Mouse (Mus musculus) CH12.LX (cell line): ENCODE results near the gene Gli2. TPM values are rescaled to one million over a fixed set of nuclear protein-coding genes. Genes with fewer than 3 reads are reported as not detected.

Source experiments
- DNase-seq: peaks from one replicate; pipeline ENCODE4 v3.0.0-alpha.2; 2013; ENCODE audit errors: extremely low read depth
- H3K27ac ChIP-seq: 2 replicates; pipeline ENCODE4 v1.5.1; 2012; ENCODE audit warnings: low read depth, mild to moderate bottlenecking, control low read depth, moderate library complexity; ENCODE audit not compliant: insufficient read depth
- H3K27me3 ChIP-seq: replicated peaks from 2 replicates; pipeline ENCODE3; 2012; ENCODE audit warnings: inconsistent platforms
- H3K36me3 ChIP-seq, 2 experiments: replicated peaks in 1 of 2; 2 replicates each; pipeline versions ENCODE3 to v1.6.1; 2012; ENCODE audit warnings: inconsistent platforms in 1 of 2, low read length in 1 of 2, mild to moderate bottlenecking in 1 of 2, mixed read lengths in 1 of 2, moderate library complexity in 1 of 2; ENCODE audit not compliant: control insufficient read depth in 1 of 2, insufficient read depth in 1 of 2
- H3K4me1 ChIP-seq, 2 experiments: 2 replicates each; pipeline ENCODE4 v1.6.1; 2012; ENCODE audit warnings: inconsistent platforms in 1 of 2, moderate library complexity in 1 of 2; ENCODE audit not compliant: insufficient read depth in 2 of 2, control insufficient read depth in 1 of 2
- H3K4me2 ChIP-seq: 2 replicates; pipeline ENCODE4 v1.6.1; 2012; ENCODE audit warnings: low read depth, mild to moderate bottlenecking, control low read depth; ENCODE audit not compliant: poor library complexity, insufficient read depth, severe bottlenecking
- H3K4me3 ChIP-seq, 3 experiments: fragments of 150-350 bp in 1 of 3; sonication (generic) in 1 of 3; replicated peaks in 1 of 3; 2 replicates each; pipeline versions ENCODE3 to v1.5.1; 2011 to 2012; ENCODE audit warnings: low read depth in 2 of 3, low read length in 2 of 3, mild to moderate bottlenecking in 2 of 3, moderate library complexity in 2 of 3, control low read depth in 1 of 3, improper control_type of control experiment in 1 of 3, inconsistent platforms in 1 of 3, mixed read lengths in 1 of 3; ENCODE audit not compliant: poor library complexity in 1 of 3
- H3K79me2 ChIP-seq: replicated peaks from 2 replicates; pipeline ENCODE4 v1.6.1; 2012; ENCODE audit warnings: mild to moderate bottlenecking, moderate library complexity; ENCODE audit not compliant: control insufficient read depth, poor library complexity, insufficient read depth, severe bottlenecking; ENCODE audit errors: extremely low read depth
- H3K9ac ChIP-seq: 2 replicates; pipeline ENCODE4 v1.6.1; 2012; ENCODE audit warnings: low read depth, mild to moderate bottlenecking, control low read depth, moderate library complexity; ENCODE audit not compliant: insufficient read depth
- H3K9me3 ChIP-seq: replicated peaks from 2 replicates; pipeline ENCODE3; 2012; ENCODE audit warnings: low read length, inconsistent platforms, mixed read lengths
- BHLHE40 ChIP-seq: IDR thresholded peaks from 2 replicates; pipeline ENCODE4 v1.6.1; 2011; ENCODE audit warnings: mild to moderate bottlenecking, low read depth, low read length, improper control_type of control experiment
- CHD1 ChIP-seq: IDR thresholded peaks from 2 replicates; pipeline ENCODE4 v1.6.1; 2012; ENCODE audit warnings: low read depth, low read length, improper control_type of control experiment, inconsistent platforms
- CHD2 ChIP-seq: IDR thresholded peaks from 2 replicates; pipeline ENCODE4 v1.6.1; 2011; ENCODE audit warnings: low read length, improper control_type of control experiment
- ELF1 ChIP-seq: IDR thresholded peaks from 2 replicates; pipeline ENCODE4 v1.6.1; 2014; ENCODE audit warnings: low read depth, mild to moderate bottlenecking, inconsistent platforms, low read length, improper control_type of control experiment
- EP300 ChIP-seq: IDR thresholded peaks from 2 replicates; pipeline ENCODE4 v1.6.1; 2011; ENCODE audit warnings: low read length, improper control_type of control experiment
- GABPA ChIP-seq: IDR thresholded peaks from 2 replicates; pipeline ENCODE4 v1.6.1; 2012; ENCODE audit warnings: low read depth, low read length, improper control_type of control experiment, inconsistent platforms; ENCODE audit not compliant: insufficient replicate concordance
- HCFC1 ChIP-seq: IDR thresholded peaks from 2 replicates; pipeline ENCODE4 v1.6.1; 2012; ENCODE audit warnings: low read depth, mild to moderate bottlenecking, inconsistent platforms, low read length, improper control_type of control experiment
- IRF4 ChIP-seq: IDR thresholded peaks from 2 replicates; pipeline ENCODE4 v1.6.1; 2014; ENCODE audit warnings: low read depth, mild to moderate bottlenecking, inconsistent platforms, low read length, improper control_type of control experiment
- JUND ChIP-seq: conservative IDR thresholded peaks from 2 replicates; pipeline ENCODE4 v1.6.1; 2011; ENCODE audit warnings: low read depth, low read length, improper control_type of control experiment
- KAT2A ChIP-seq: IDR thresholded peaks from 2 replicates; pipeline ENCODE4 v1.6.1; 2012; ENCODE audit warnings: low read length, improper control_type of control experiment, inconsistent platforms; ENCODE audit not compliant: insufficient replicate concordance
- MAFK ChIP-seq: IDR thresholded peaks from 2 replicates; pipeline ENCODE4 v1.6.1; 2011; ENCODE audit warnings: low read length, improper control_type of control experiment; ENCODE audit not compliant: insufficient replicate concordance
- MAX ChIP-seq: IDR thresholded peaks from 2 replicates; pipeline ENCODE4 v1.6.1; 2011; ENCODE audit warnings: low read length, improper control_type of control experiment
- NRF1 ChIP-seq: IDR thresholded peaks from 2 replicates; pipeline ENCODE4 v1.6.1; 2014; ENCODE audit warnings: low read depth, mild to moderate bottlenecking, inconsistent platforms, low read length, improper control_type of control experiment, moderate library complexity
- POLR2A ChIP-seq: IDR thresholded peaks from 2 replicates; pipeline ENCODE4 v1.6.1; 2011; ENCODE audit warnings: low read depth, mild to moderate bottlenecking, improper control_type of control experiment, low read length
- POLR2AphosphoS2 ChIP-seq: IDR thresholded peaks from 2 replicates; pipeline ENCODE4 v1.6.1; 2011; ENCODE audit warnings: low read depth, low read length, improper control_type of control experiment
- RCOR1 ChIP-seq: conservative IDR thresholded peaks from 2 replicates; pipeline ENCODE4 v1.6.1; 2012; ENCODE audit warnings: low read depth, mild to moderate bottlenecking, inconsistent platforms, low read length, improper control_type of control experiment
- SIN3A ChIP-seq: IDR thresholded peaks from 2 replicates; pipeline ENCODE4 v1.6.1; 2012; ENCODE audit warnings: low read length, improper control_type of control experiment, inconsistent platforms
- TBP ChIP-seq: conservative IDR thresholded peaks from 2 replicates; pipeline ENCODE4 v1.6.1; 2011; ENCODE audit warnings: low read depth, low read length, improper control_type of control experiment
- TCF12 ChIP-seq: IDR thresholded peaks from 2 replicates; pipeline ENCODE4 v1.6.1; 2014; ENCODE audit warnings: low read depth, mild to moderate bottlenecking, inconsistent platforms, low read length, improper control_type of control experiment
- UBTF ChIP-seq: IDR thresholded peaks from 2 replicates; pipeline ENCODE4 v1.6.1; 2012; ENCODE audit warnings: low read depth, mild to moderate bottlenecking, inconsistent platforms, low read length, improper control_type of control experiment, moderate library complexity
- USF1 ChIP-seq: IDR thresholded peaks from 2 replicates; pipeline ENCODE4 v1.6.1; 2014; ENCODE audit warnings: low read depth, mild to moderate bottlenecking, inconsistent platforms, low read length, improper control_type of control experiment
- USF2 ChIP-seq: conservative IDR thresholded peaks from 2 replicates; pipeline ENCODE4 v1.6.1; 2011; ENCODE audit warnings: low read depth, low read length, improper control_type of control experiment
- ZMIZ1 ChIP-seq: IDR thresholded peaks from 2 replicates; pipeline ENCODE4 v1.6.1; 2012; ENCODE audit warnings: low read depth, mild to moderate bottlenecking, inconsistent platforms, low read length, improper control_type of control experiment
- dilution Hi-C: fragments of 300-500 bp; cut with MboI; formaldehyde crosslinking; loops from 2 replicates; pipeline ENCODE4 v1.14.3; 2020; ENCODE audit warnings: low sequenced_read_pairs; ENCODE audit not compliant: extremely low pct_unique_long_range_greater_than_20kb, extremely low pct_ligation_motif_present
- in situ Hi-C: fragments of 300-500 bp; cut with MboI; formaldehyde crosslinking; loops from 3 replicates; pipeline ENCODE4 v1.14.3; 2019; ENCODE audit warnings: low sequenced_read_pairs, low pct_ligation_motif_present, low pct_unique_long_range_greater_than_20kb, mixed read lengths
- polyA plus RNA-seq: library from polyadenylated mRNA; unstranded; fragments of >175 nt; gene quantifications from 2 replicates; pipeline ENCODE4 v1.2.1, GENCODE M21; 2012; ENCODE audit warnings: low read depth; ENCODE audit not compliant: insufficient read length
- total RNA-seq, 2 experiments: library from RNA; depleted of rRNA; stranded (reverse); fragments of 300-350 nt in 1 of 2; fragments of >200 nt in 1 of 2; gene quantifications; 2 replicates each; pipeline ENCODE4 v1.2.3; 2012 to 2014

The Gli2 gene
- total and polyA plus RNA-seq, 3 experiments: not detected

DNA sequence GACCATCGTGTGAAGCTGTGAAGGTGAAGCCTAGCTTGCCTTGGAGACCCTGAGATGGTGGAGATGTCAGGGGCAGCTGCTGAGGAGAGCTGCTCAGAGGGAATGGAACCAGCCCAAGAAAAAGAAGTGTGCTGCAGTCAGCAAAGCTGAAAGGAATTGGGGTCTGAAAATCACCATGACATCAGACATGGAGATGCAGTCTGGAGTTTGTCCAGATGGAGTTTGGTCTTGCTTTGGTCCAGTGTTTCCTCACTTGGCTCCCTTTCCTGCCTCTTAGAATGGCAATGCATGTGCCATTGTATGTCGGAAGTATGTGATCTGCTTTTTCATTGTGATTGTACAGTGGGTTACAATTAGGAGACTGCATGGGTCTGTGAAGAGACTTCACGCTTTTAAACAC lies 149.7 kb downstream of the Gli2 start:
- H3K4me3 ChIP-seq: no peak overlapping the region
- no peaks in the 10 kb centered on the region for H3K79me2 ChIP-seq
- dilution Hi-C loops: no loop called here
- no peak for TF ChIP-seq TCF12
- TF ChIP-seq UBTF: no peak
- TF ChIP-seq JUND: no peak
- TF ChIP-seq MAFK: no peak
- TF ChIP-seq HCFC1: no peak
- TF ChIP-seq USF1: no peak
- TF ChIP-seq IRF4: no peak
- TF ChIP-seq CHD1: no peak
- no peak for TF ChIP-seq POLR2A
- TF ChIP-seq POLR2AphosphoS2: no peak
- no peak for TF ChIP-seq ZMIZ1
- TF ChIP-seq, all 38 proteins: peak for 0
- no peak for DNase-seq
- Histone ChIP-seq H3K9me3 (peaks cover 97% of the 10 kb centered on the region), H3K27ac (no peak overlapping the region), H3K36me3 (no peaks in the 10 kb centered on the region), H3K27me3 (no peaks in the 10 kb centered on the region), H3K4me1 (no peaks in the 10 kb centered on the region), H3K4me2 (no peak overlapping the region), H3K9ac (no peak overlapping the region)
- in situ Hi-C loops: no loop called here

DNA sequence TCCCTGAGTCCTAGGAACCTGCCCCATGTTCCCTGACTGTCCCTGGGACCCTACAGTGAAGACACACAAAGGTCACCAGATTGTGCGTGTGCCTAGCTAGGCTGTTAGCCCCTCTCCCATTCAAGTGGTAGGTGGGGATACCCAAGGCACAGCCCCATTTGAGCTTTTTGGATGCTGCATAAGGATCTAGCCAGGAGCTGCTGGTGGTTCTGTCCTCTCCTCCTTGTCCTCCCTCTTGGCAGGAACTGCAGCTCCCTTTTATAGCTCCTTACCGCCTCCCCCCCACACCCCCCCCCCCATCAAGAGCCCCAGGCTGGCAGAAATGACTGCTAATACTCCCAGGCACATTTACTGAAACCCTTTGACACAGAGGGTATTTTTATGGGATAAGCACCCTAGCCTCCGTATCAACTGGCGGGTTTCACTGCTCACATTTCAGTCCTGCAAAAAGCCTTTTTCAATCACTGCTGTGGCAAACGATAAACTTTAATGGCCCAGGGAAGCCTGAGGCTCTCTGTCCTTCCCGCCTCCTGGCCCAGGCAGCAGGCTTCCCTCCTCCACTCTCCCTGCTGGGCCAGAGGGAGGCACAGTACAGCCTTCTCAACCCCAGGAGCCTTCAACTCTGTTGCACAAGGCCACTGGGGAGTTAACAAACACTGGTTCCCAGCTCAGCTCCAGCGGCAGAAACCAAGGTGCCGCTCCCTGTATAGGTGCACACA lies 151.4 kb downstream of the Gli2 start:
- H3K27me3 ChIP-seq: no peaks in the 10 kb centered on the region
- no peak overlapping the region for H3K9ac ChIP-seq
- H3K79me2 ChIP-seq: no peaks in the 10 kb centered on the region
- H3K4me3 ChIP-seq: no peak overlapping the region
- H3K36me3 ChIP-seq: no peaks in the 10 kb centered on the region
- H3K4me2 ChIP-seq: no peak overlapping the region
- no peak for DNase-seq
- dilution Hi-C loops (no loop called here), in situ Hi-C loops (no loop called here)
- H3K9me3 ChIP-seq: peaks cover 95% of the 10 kb centered on the region
- TF ChIP-seq EP300 (no peak), MAX (no peak), CHD1 (no peak), BHLHE40 (no peak), CHD2 (no peak), ZMIZ1 (no peak), ELF1 (no peak), NRF1 (no peak), GABPA (no peak), MAFK (no peak), SIN3A (no peak), TBP (no peak), USF2 (no peak), RCOR1 (no peak), KAT2A (no peak)
- TF ChIP-seq, all 38 proteins: peak for 0
- no peaks in the 10 kb centered on the region for H3K4me1 ChIP-seq
- no peak overlapping the region for H3K27ac ChIP-seq
